Mouse (Mus musculus): Measurements from ENCODE around the gene Axin1. TPM values are rescaled to one million over a fixed set of nuclear protein-coding genes. Genes with fewer than 3 reads are reported as not detected.

Gene Axin1
- polyA plus RNA-seq, 1 experiment from 2014 or later: 8.6 TPM

DNA sequence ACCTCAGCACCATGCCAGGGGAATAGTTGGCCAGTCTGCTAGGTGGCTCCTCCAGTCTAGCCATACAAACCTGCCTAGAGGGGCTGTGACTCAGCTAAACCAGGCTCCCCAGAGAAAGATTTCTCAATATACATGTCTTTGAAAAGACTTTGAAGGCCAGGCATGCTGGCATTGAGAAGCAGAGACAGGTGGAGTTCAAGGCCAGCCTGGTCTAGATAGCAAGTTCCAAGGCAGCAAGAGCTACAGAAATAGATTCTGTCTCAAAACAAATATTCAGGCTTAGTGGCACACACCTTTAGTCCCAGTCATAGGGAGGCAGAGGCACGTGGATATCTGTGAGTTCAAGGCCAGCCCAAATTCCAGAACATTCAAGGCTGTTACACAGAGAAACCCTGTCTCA, 67.9 kb downstream of the Axin1 start:
- no peak for ATAC-seq (ENCODE audit: low FRiP score)
- Histone ChIP-seq H3K4me2 (replicated peaks; ENCODE audit: low read depth, low read length) (no peak overlapping the region), H3K4me3 (ENCODE audit: low read depth, low read length) (no peak overlapping the region), H3K9me3 (ENCODE audit: control insufficient read depth, low read length) (no peaks in the 10 kb centered on the region), H3K36me3 (ENCODE audit: control insufficient read depth, insufficient read depth, low read length) (no peaks in the 10 kb centered on the region), H3K27ac (ENCODE audit: low read depth, low read length) (no peak overlapping the region), H3K27me3 (ENCODE audit: control insufficient read depth, insufficient read depth, low read length) (peaks cover 33% of the 10 kb centered on the region), H3K9ac (ENCODE audit: low read depth, low read length) (no peak overlapping the region), H3K4me1 (replicated peaks; ENCODE audit: control insufficient read depth, insufficient read depth, low read length) (peaks cover 5% of the 10 kb centered on the region; the same call in 1 of the 2 replicates)
- no peak for DNase-seq (ENCODE audit: low spot score)
- WGBS: 65% methylated on average over 1 of the region's 1 CpGs

DNA sequence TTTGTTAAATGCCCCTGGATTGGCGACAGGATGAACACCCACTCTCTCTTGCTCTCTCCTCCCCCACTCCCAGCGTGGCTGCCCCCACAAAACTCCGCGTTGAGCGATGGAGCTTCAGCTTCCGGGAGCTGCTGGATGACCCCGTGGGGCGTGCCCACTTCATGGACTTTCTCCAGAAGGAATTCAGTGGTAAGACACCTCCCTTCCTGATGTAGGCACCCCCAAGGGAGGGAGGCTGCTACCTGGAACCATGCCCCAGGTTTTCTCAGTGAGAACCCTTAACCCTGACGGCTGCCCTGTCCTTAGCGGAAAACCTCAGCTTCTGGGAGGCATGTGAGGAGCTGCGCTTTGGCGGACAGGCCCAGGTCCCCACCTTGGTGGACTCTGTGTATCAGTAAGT, 69.2 kb downstream of the Axin1 start, which contains the start of gene Arhgdig:
TSS of gene Arhgdig (minus strand) at position 101 of the 400 bp plus-strand sequence.
- Histone ChIP-seq H3K36me3 (ENCODE audit: control insufficient read depth, insufficient read depth, low read length) (no peaks in the 10 kb centered on the region), H3K4me3 (ENCODE audit: low read depth, low read length) (no peak within 1 kb of the TSS), H3K9ac (ENCODE audit: low read depth, low read length) (no peak within 1 kb of the TSS), H3K4me1 (replicated peaks; ENCODE audit: control insufficient read depth, insufficient read depth, low read length) (peaks cover 4% of the 10 kb centered on the region; the same call in 1 of the 2 replicates), H3K4me2 (replicated peaks; ENCODE audit: low read depth, low read length) (no peak within 1 kb of the TSS), H3K9me3 (ENCODE audit: control insufficient read depth, low read length) (no peaks in the 10 kb centered on the region), H3K27ac (ENCODE audit: low read depth, low read length) (no peak within 1 kb of the TSS), H3K27me3 (ENCODE audit: control insufficient read depth, insufficient read depth, low read length) (peaks cover 20% of the 10 kb centered on the region)
- 88% methylated on average over 12 of the region's 12 CpGs for WGBS
- no peak for ATAC-seq (ENCODE audit: low FRiP score)
- no peak for DNase-seq (ENCODE audit: low spot score)

DNA sequence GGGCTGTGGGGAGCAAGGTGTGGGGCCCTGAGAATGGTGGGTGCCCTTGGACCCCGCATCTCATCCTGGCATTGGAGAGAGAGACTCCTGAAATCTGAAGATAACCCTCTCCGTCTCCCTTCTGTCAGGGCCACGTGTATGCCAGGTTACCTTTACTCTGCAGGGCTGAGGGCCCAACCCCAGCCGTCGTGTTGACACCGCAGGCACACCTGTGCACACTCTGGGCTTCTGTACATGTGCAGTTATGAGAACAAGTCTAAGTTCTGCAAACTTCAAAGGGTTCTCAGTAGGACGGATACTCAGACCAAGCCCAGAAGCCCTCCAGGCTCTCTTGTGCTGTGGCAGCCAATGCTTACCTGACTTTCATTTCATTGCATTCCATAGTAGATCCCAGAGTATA, 73.8 kb downstream of the Axin1 start:
- Histone ChIP-seq H3K9ac (ENCODE audit: low read depth, low read length) (no peak overlapping the region), H3K4me1 (replicated peaks; ENCODE audit: control insufficient read depth, insufficient read depth, low read length) (no peaks in the 10 kb centered on the region), H3K27me3 (ENCODE audit: control insufficient read depth, insufficient read depth, low read length) (no peaks in the 10 kb centered on the region), H3K27ac (ENCODE audit: low read depth, low read length) (no peak overlapping the region), H3K9me3 (ENCODE audit: control insufficient read depth, low read length) (no peaks in the 10 kb centered on the region), H3K4me2 (replicated peaks; ENCODE audit: low read depth, low read length) (no peak overlapping the region), H3K36me3 (ENCODE audit: control insufficient read depth, insufficient read depth, low read length) (no peaks in the 10 kb centered on the region), H3K4me3 (ENCODE audit: low read depth, low read length) (no peak overlapping the region)
- 90% methylated on average over 7 of the region's 7 CpGs for WGBS
- ATAC-seq (ENCODE audit: low FRiP score) (no peak), DNase-seq (ENCODE audit: low spot score) (no peak)

DNA sequence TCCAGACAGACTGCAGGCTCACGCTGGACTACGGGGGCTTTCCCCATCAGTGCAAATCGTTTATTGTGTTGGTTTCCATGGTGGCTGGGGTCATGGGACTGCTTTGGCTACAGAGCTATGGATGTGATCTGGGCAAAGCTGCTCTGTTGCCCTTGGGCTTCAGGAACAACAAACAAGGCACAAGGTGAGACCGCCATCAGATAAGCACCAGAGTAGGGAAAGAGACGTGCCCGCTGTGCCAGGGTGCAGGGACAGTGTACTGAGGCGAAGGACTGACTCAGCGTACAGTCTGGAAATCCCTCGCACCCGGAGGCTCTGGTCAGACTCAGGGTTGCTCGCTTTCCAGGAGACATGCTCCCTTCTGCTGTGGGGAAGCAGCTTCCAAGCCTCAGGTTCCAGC, 74.2 kb downstream of the Axin1 start:
- 84% methylated on average over 11 of the region's 11 CpGs for WGBS
- ATAC-seq (ENCODE audit: low FRiP score) (no peak), DNase-seq (ENCODE audit: low spot score) (no peak)
- no peak overlapping the region for H3K9ac ChIP-seq (ENCODE audit: low read depth, low read length)
- no peaks in the 10 kb centered on the region for H3K4me1 ChIP-seq (replicated peaks; ENCODE audit: control insufficient read depth, insufficient read depth, low read length)
- no peaks in the 10 kb centered on the region for H3K27me3 ChIP-seq (ENCODE audit: control insufficient read depth, insufficient read depth, low read length)
- no peak overlapping the region for H3K27ac ChIP-seq (ENCODE audit: low read depth, low read length)
- H3K4me2 ChIP-seq (replicated peaks; ENCODE audit: low read depth, low read length): no peak overlapping the region
- H3K9me3 ChIP-seq (ENCODE audit: control insufficient read depth, low read length): no peaks in the 10 kb centered on the region
- no peaks in the 10 kb centered on the region for H3K36me3 ChIP-seq (ENCODE audit: control insufficient read depth, insufficient read depth, low read length)
- H3K4me3 ChIP-seq (ENCODE audit: low read depth, low read length): no peak overlapping the region

- no peaks in the 10 kb centered on the region for H3K36me3 ChIP-seq (ENCODE audit: control insufficient read depth, insufficient read depth, low read length)
- H3K4me2 ChIP-seq (replicated peaks; ENCODE audit: low read depth, low read length): no peak overlapping the region
- no peaks in the 10 kb centered on the region for H3K4me1 ChIP-seq (replicated peaks; ENCODE audit: control insufficient read depth, insufficient read depth, low read length)
- no peak for DNase-seq (ENCODE audit: low spot score)
- H3K9me3 ChIP-seq (ENCODE audit: control insufficient read depth, low read length): no peaks in the 10 kb centered on the region
- ATAC-seq (ENCODE audit: low FRiP score): no peak
- WGBS: 78% methylated on average over 2 of the region's 2 CpGs
- no peak overlapping the region for H3K4me3 ChIP-seq (ENCODE audit: low read depth, low read length)
- no peak overlapping the region for H3K9ac ChIP-seq (ENCODE audit: low read depth, low read length)
- no peaks in the 10 kb centered on the region for H3K27me3 ChIP-seq (ENCODE audit: control insufficient read depth, insufficient read depth, low read length)
- H3K27ac ChIP-seq (ENCODE audit: low read depth, low read length): no peak overlapping the region
Observed at GRCm38 (mm10) chr17:26221508-26221907, 83.0 kb downstream of the Axin1 start.

DNA sequence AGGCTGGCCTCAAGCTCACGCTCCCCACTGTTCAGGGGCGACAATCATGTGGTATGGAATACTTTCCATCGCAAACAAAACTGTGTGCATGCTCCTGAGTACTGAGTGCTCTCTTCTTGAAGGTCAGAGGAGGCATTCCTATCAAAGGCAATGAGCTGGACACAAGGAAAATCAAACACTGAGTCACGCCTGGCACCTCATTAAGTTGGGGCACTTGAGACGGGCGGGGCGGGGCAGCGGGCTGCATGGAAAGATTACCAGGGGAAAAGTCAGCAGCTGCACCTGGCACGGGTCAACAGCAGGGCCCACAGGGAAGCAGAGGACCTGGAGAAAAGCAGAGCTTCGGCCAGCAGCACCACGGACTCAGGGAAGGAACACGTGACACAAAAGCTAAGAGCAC, 86.7 kb downstream of the Axin1 start:
- H3K9ac ChIP-seq (ENCODE audit: low read depth, low read length): no peak overlapping the region
- no peaks in the 10 kb centered on the region for H3K27me3 ChIP-seq (ENCODE audit: control insufficient read depth, insufficient read depth, low read length)
- H3K4me2 ChIP-seq (replicated peaks; ENCODE audit: low read depth, low read length): no peak overlapping the region; the same call in 1 of the 2 replicates
- no peaks in the 10 kb centered on the region for H3K9me3 ChIP-seq (ENCODE audit: control insufficient read depth, low read length)
- no peaks in the 10 kb centered on the region for H3K36me3 ChIP-seq (ENCODE audit: control insufficient read depth, insufficient read depth, low read length)
- no peak overlapping the region for H3K27ac ChIP-seq (ENCODE audit: low read depth, low read length)
- no peaks in the 10 kb centered on the region for H3K4me1 ChIP-seq (replicated peaks; ENCODE audit: control insufficient read depth, insufficient read depth, low read length)
- DNase-seq (ENCODE audit: low spot score) (no peak), ATAC-seq (ENCODE audit: low FRiP score) (no peak)
- 83% methylated on average over 12 of the region's 12 CpGs for WGBS
- no peak overlapping the region for H3K4me3 ChIP-seq (ENCODE audit: low read depth, low read length)

DNA sequence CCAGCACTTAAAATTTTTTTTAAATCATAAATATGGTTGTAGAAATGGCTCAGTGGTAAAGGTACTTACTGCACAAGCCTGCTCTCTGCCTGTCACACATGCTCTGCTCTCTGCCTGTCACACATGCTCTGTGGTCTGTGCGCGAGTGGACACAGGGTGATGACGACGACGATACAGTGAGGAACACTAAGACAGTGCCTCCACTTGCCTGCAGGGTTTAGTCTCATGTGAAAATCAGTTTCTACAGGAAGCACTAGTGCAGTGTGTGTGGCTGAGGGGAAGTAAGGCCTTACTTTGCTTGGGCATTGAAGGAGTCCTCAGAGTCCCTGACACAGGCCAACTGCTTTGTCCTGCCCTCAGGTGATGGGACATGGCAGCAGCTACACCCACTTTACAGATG, 91.3 kb downstream of the Axin1 start:
- no peak overlapping the region for H3K4me3 ChIP-seq (ENCODE audit: low read depth, low read length)
- H3K4me1 ChIP-seq (replicated peaks; ENCODE audit: control insufficient read depth, insufficient read depth, low read length): no peaks in the 10 kb centered on the region
- no peaks in the 10 kb centered on the region for H3K9me3 ChIP-seq (ENCODE audit: control insufficient read depth, low read length)
- H3K4me2 ChIP-seq (replicated peaks; ENCODE audit: low read depth, low read length): no peak overlapping the region
- H3K36me3 ChIP-seq (ENCODE audit: control insufficient read depth, insufficient read depth, low read length): no peaks in the 10 kb centered on the region
- H3K27me3 ChIP-seq (ENCODE audit: control insufficient read depth, insufficient read depth, low read length): no peaks in the 10 kb centered on the region
- ATAC-seq (ENCODE audit: low FRiP score) (no peak), DNase-seq (ENCODE audit: low spot score) (no peak)
- 89% methylated on average over 5 of the region's 5 CpGs for WGBS
- H3K27ac ChIP-seq (ENCODE audit: low read depth, low read length): no peak overlapping the region
- no peak overlapping the region for H3K9ac ChIP-seq (ENCODE audit: low read depth, low read length)

DNA sequence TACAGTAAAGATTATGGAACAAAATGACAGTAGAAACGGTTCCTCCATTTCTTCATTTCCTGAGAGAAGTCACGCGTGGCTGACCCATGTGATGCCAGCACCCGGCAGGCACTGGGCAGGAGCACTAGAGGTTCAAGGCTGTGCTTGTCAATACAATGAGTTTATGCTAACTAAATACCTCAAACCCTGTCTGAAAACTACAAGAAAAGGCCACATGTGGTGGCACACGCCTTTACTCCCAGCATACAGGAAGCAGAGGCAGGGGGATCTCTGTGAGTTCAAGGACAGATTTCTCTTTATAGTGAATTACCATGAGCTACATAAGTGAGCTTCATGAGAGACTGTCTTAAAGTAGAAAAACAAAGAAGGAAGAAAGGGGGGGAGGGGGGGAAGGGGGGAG, 92.7 kb downstream of the Axin1 start:
- Histone ChIP-seq H3K9ac (ENCODE audit: low read depth, low read length) (no peak overlapping the region), H3K36me3 (ENCODE audit: control insufficient read depth, insufficient read depth, low read length) (no peaks in the 10 kb centered on the region), H3K27ac (ENCODE audit: low read depth, low read length) (no peak overlapping the region), H3K4me2 (replicated peaks; ENCODE audit: low read depth, low read length) (no peak overlapping the region), H3K27me3 (ENCODE audit: control insufficient read depth, insufficient read depth, low read length) (no peaks in the 10 kb centered on the region), H3K4me3 (ENCODE audit: low read depth, low read length) (no peak overlapping the region), H3K4me1 (replicated peaks; ENCODE audit: control insufficient read depth, insufficient read depth, low read length) (no peaks in the 10 kb centered on the region), H3K9me3 (ENCODE audit: control insufficient read depth, low read length) (no peaks in the 10 kb centered on the region)
- DNase-seq (ENCODE audit: low spot score) (no peak), ATAC-seq (ENCODE audit: low FRiP score) (no peak)
- 94% methylated on average over 5 of the region's 5 CpGs for WGBS

GRCm38 (mm10) chr17:26232863-26233262, 94.4 kb downstream of the Axin1 start:
- no peak overlapping the region for H3K27ac ChIP-seq (ENCODE audit: low read depth, low read length)
- WGBS: 75% methylated on average over 8 of the region's 8 CpGs
- no peak overlapping the region for H3K9ac ChIP-seq (ENCODE audit: low read depth, low read length)
- no peak for ATAC-seq (ENCODE audit: low FRiP score)
- no peaks in the 10 kb centered on the region for H3K36me3 ChIP-seq (ENCODE audit: control insufficient read depth, insufficient read depth, low read length)
- H3K4me2 ChIP-seq (replicated peaks; ENCODE audit: low read depth, low read length): no peak overlapping the region
- no peak overlapping the region for H3K4me3 ChIP-seq (ENCODE audit: low read depth, low read length)
- H3K4me1 ChIP-seq (replicated peaks; ENCODE audit: control insufficient read depth, insufficient read depth, low read length): no peaks in the 10 kb centered on the region
- H3K9me3 ChIP-seq (ENCODE audit: control insufficient read depth, low read length): no peaks in the 10 kb centered on the region
- DNase-seq (ENCODE audit: low spot score): no peak
- H3K27me3 ChIP-seq (ENCODE audit: control insufficient read depth, insufficient read depth, low read length): no peaks in the 10 kb centered on the region
